Mouse (Mus musculus) lung, embryonic 16.5 days (tissue): ENCODE measurements around the gene Gsn. TPM values are rescaled to one million over a fixed set of nuclear protein-coding genes. Genes with fewer than 3 reads are reported as not detected.

Experiments
- ATAC-seq: fragments of 200-750 bp; cut with Nextera tagmentation; 2 replicates; pipeline ENCODE4 v1.8.0; 2017; ENCODE audit warnings: low read depth, mild to moderate bottlenecking, moderate library complexity
- H3K27ac ChIP-seq: fragments of 300-500 bp; sonication (generic); 2 replicates; pipeline ENCODE4 v1.5.1; 2014; ENCODE audit warnings: mild to moderate bottlenecking, control low read depth, low read length
- H3K27me3 ChIP-seq: fragments of 300-500 bp; sonication (generic); 2 replicates; pipeline ENCODE4 v1.6.1; 2014; ENCODE audit warnings: low read depth, low read length, mixed read lengths; ENCODE audit not compliant: control insufficient read depth, insufficient read depth
- H3K36me3 ChIP-seq: fragments of 300-500 bp; sonication (generic); 2 replicates; pipeline ENCODE4 v1.6.1; 2014; ENCODE audit warnings: low read length; ENCODE audit not compliant: control insufficient read depth, insufficient read depth
- H3K4me1 ChIP-seq: fragments of 300-500 bp; sonication (generic); replicated peaks from 2 replicates; pipeline ENCODE4 v1.6.1; 2014; ENCODE audit warnings: low read length, mixed read lengths; ENCODE audit not compliant: control insufficient read depth, insufficient read depth
- H3K4me2 ChIP-seq: fragments of 300-500 bp; sonication (generic); 2 replicates; pipeline ENCODE4 v1.6.1; 2014; ENCODE audit warnings: low read depth, low read length, control low read depth
- H3K4me3 ChIP-seq: fragments of 300-500 bp; sonication (generic); 2 replicates; pipeline ENCODE4 v1.5.1; 2014; ENCODE audit warnings: mild to moderate bottlenecking, low read length, control low read depth
- H3K9ac ChIP-seq: fragments of 300-500 bp; sonication (generic); 2 replicates; pipeline ENCODE4 v1.6.1; 2014; ENCODE audit warnings: low read length, control low read depth
- H3K9me3 ChIP-seq: fragments of 300-500 bp; sonication (generic); 2 replicates; pipeline ENCODE4 v1.6.1; 2016; ENCODE audit warnings: low read length; ENCODE audit not compliant: control insufficient read depth
- WGBS: fragments of 180-500 bp; shearing (Covaris S2); extraction: QIAGEN DNeasy Blood & Tissue Kit; methylation state at CpG from one replicate; pipeline ENCODE4 v1.1.7; 2014; 5-methylcytosine and 5-hydroxymethylcytosine counted together
- polyA plus RNA-seq: library from polyadenylated mRNA; unstranded; fragments of >200 nt; fragmentation: Nextera tagmentation; extraction: Ambion mirVana; gene quantifications from 2 replicates; pipeline ENCODE4 v1.2.1, GENCODE M21; 2015

Gene Gsn
- polyA plus RNA-seq, 1 experiment from 2014 or later = 241 TPM

GRCm38 (mm10) chr2:35325930-35326329, 69.8 kb downstream of the Gsn start:
- H3K27ac ChIP-seq = no peak overlapping the region
- ATAC-seq = no peak
- H3K4me1 ChIP-seq = peaks cover 22% of the 10 kb centered on the region
- H3K9ac ChIP-seq = no peak overlapping the region
- no peaks in the 10 kb centered on the region for H3K9me3 ChIP-seq
- no peak overlapping the region for H3K4me2 ChIP-seq
- no peaks in the 10 kb centered on the region for H3K36me3 ChIP-seq
- H3K27me3 ChIP-seq = no peaks in the 10 kb centered on the region
- WGBS = 66% methylated on average over 10 of the region's 10 CpGs
- H3K4me3 ChIP-seq = no peak overlapping the region

- ATAC-seq = peak; percentile 23; the same call in 1 of the 2 replicates
Measured at GRCm38 (mm10) chr2:35326931-35327330, 70.8 kb downstream of the Gsn start.

GRCm38 (mm10) chr2:35327583-35327982, 71.4 kb downstream of the Gsn start:
- no peak for ATAC-seq
- peak overlapping the region; percentile 32 for H3K4me2 ChIP-seq
- H3K4me1 ChIP-seq = peaks cover 20% of the 10 kb centered on the region
- WGBS = 52% methylated on average over 10 of the region's 10 CpGs
- H3K9ac ChIP-seq = no peak overlapping the region
- peak overlapping the region; percentile 59; the same call in 1 of the 2 replicates for H3K27ac ChIP-seq
- no peaks in the 10 kb centered on the region for H3K9me3 ChIP-seq
- no peaks in the 10 kb centered on the region for H3K27me3 ChIP-seq
- H3K36me3 ChIP-seq = no peaks in the 10 kb centered on the region
- no peak overlapping the region for H3K4me3 ChIP-seq

More at GRCm38 (mm10) chr2:35326931-35327330, 70.8 kb downstream of the Gsn start:
- Histone ChIP-seq H3K4me2 (no peak overlapping the region), H3K27me3 (no peaks in the 10 kb centered on the region), H3K9me3 (no peaks in the 10 kb centered on the region), H3K36me3 (no peaks in the 10 kb centered on the region), H3K4me1 (peaks cover 22% of the 10 kb centered on the region), H3K27ac (peak overlapping the region; percentile 7; the same call in 1 of the 2 replicates), H3K9ac (no peak overlapping the region), H3K4me3 (no peak overlapping the region)
- WGBS = 52% methylated on average over 1 of the region's 1 CpGs

GRCm38 (mm10) chr2:35328064-35328792, 72.0 kb downstream of the Gsn start:
- Histone ChIP-seq H3K9ac (no peak overlapping the region), H3K4me3 (no peak overlapping the region), H3K36me3 (no peaks in the 10 kb centered on the region), H3K9me3 (no peaks in the 10 kb centered on the region), H3K27me3 (no peaks in the 10 kb centered on the region), H3K4me2 (no peak overlapping the region), H3K4me1 (peaks cover 15% of the 10 kb centered on the region), H3K27ac (no peak overlapping the region)
- 43% methylated on average over 11 of the region's 11 CpGs for WGBS
- no peak for ATAC-seq

GRCm38 (mm10) chr2:35329061-35329460, 72.9 kb downstream of the Gsn start:
- 79% methylated on average over 2 of the region's 2 CpGs for WGBS
- no peak overlapping the region for H3K9ac ChIP-seq

GRCm38 (mm10) chr2:35331205-35331604, 75.0 kb downstream of the Gsn start:
- 34% methylated on average over 2 of the region's 2 CpGs for WGBS

More at GRCm38 (mm10) chr2:35329061-35329460, 72.9 kb downstream of the Gsn start:
- no peaks in the 10 kb centered on the region for H3K27me3 ChIP-seq
- no peak overlapping the region for H3K4me3 ChIP-seq
- peaks cover 12% of the 10 kb centered on the region for H3K4me1 ChIP-seq
- H3K27ac ChIP-seq = no peak overlapping the region
- ATAC-seq = no peak
- no peaks in the 10 kb centered on the region for H3K9me3 ChIP-seq
- no peaks in the 10 kb centered on the region for H3K36me3 ChIP-seq
- no peak overlapping the region for H3K4me2 ChIP-seq

GRCm38 (mm10) chr2:35333670-35334069, 77.5 kb downstream of the Gsn start:
- Histone ChIP-seq H3K9ac (no peak overlapping the region), H3K4me3 (no peak overlapping the region), H3K36me3 (no peaks in the 10 kb centered on the region), H3K4me1 (peaks cover 20% of the 10 kb centered on the region), H3K27me3 (no peaks in the 10 kb centered on the region), H3K9me3 (no peaks in the 10 kb centered on the region), H3K27ac (no peak overlapping the region), H3K4me2 (no peak overlapping the region)
- ATAC-seq = no peak

More at GRCm38 (mm10) chr2:35331205-35331604, 75.0 kb downstream of the Gsn start:
- no peak overlapping the region for H3K9ac ChIP-seq
- H3K4me2 ChIP-seq = no peak overlapping the region
- no peak overlapping the region for H3K27ac ChIP-seq
- H3K4me1 ChIP-seq = peaks cover 23% of the 10 kb centered on the region
- H3K9me3 ChIP-seq = no peaks in the 10 kb centered on the region
- no peak overlapping the region for H3K4me3 ChIP-seq
- H3K27me3 ChIP-seq = no peaks in the 10 kb centered on the region
- no peak for ATAC-seq
- no peaks in the 10 kb centered on the region for H3K36me3 ChIP-seq

GRCm38 (mm10) chr2:35335620-35336019, 79.4 kb downstream of the Gsn start:
- H3K27ac ChIP-seq = no peak overlapping the region; the same call in 1 of the 2 replicates
- peak overlapping the region; percentile 91 for H3K9ac ChIP-seq
- no peaks in the 10 kb centered on the region for H3K9me3 ChIP-seq
- peak overlapping the region; percentile 87 for H3K4me2 ChIP-seq
- peak overlapping the region; percentile 82 for H3K4me3 ChIP-seq
- WGBS = 12% methylated on average over 7 of the region's 7 CpGs
- no peaks in the 10 kb centered on the region for H3K36me3 ChIP-seq
- ATAC-seq = no peak
- H3K4me1 ChIP-seq = peaks cover 20% of the 10 kb centered on the region
- no peaks in the 10 kb centered on the region for H3K27me3 ChIP-seq

GRCm38 (mm10) chr2:35336388-35337280, 80.5 kb downstream of the Gsn start, which contains the start of gene Stom:
TSS of gene Stom (minus strand) at chr2:35336976.
- no peaks in the 10 kb centered on the region for H3K9me3 ChIP-seq
- peak within 1 kb of the TSS; percentile 91 for H3K9ac ChIP-seq
- no peaks in the 10 kb centered on the region for H3K36me3 ChIP-seq
- H3K27me3 ChIP-seq = no peaks in the 10 kb centered on the region
- H3K4me1 ChIP-seq = peaks cover 18% of the 10 kb centered on the region
- peak; percentile 98 for ATAC-seq
- H3K4me3 ChIP-seq = peak within 1 kb of the TSS; percentile 82
- peak within 1 kb of the TSS; percentile 87 for H3K4me2 ChIP-seq
- peak within 1 kb of the TSS; percentile 92 for H3K27ac ChIP-seq
- whole genome bisulfite sequencing = under 1% methylated on average over 45 of the region's 45 CpGs
